Mouse (Mus musculus) thymus, adult 2 months (tissue): ENCODE measurements at regions not wholly inside any gene's neighbourhood (a gene's known extent, or its start where the extent isn't known, plus 50 kb on each side); places are given as distances from the start of the nearest gene placed in this dataset.

Experiments
- CTCF ChIP-seq: fragments of 200-500 bp; IDR thresholded peaks from 2 replicates; pipeline ENCODE4 v1.5.1; 2012; ENCODE audit warnings: mild to moderate bottlenecking, control low read depth, low read length, moderate library complexity, borderline replicate concordance; ENCODE audit not compliant: control insufficient read depth, poor library complexity, insufficient read depth; ENCODE audit errors: extremely low read depth
- POLR2A ChIP-seq: fragments of 200-500 bp; IDR thresholded peaks from 2 replicates; pipeline ENCODE4 v1.6.1; 2012; ENCODE audit warnings: mild to moderate bottlenecking, low read length, control low read depth, moderate library complexity; ENCODE audit not compliant: control insufficient read depth, poor library complexity, insufficient read depth; ENCODE audit errors: extremely low read depth

DNA sequence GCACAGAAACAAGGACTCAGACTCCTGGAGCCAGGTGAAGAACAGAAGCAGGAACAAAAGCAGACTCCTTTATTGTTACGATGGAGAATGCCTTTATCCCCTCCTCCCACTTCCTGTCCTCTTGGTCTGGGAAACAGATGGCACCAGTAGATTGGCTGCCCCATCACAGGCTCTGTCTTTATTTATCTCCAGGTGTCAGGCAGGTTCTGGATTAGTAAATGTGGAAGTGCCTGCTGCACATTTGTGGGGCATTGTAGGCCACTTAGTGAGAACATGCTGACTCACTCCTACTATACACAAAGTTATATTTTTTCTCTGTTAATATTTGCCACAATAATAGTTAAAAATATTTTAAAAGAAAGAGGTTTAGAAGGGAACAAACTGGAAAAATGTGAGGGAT is 426.0 kb downstream of the Tmem161b start:
- TF ChIP-seq CTCF (no peak), POLR2A (no peak)
